Mouse (Mus musculus): Measurements from ENCODE around the gene Tspoap1.
A peak's percentile ranks its signal among the peaks of the same experiment; 100 is the strongest.

Tspoap1 gene

DNA sequence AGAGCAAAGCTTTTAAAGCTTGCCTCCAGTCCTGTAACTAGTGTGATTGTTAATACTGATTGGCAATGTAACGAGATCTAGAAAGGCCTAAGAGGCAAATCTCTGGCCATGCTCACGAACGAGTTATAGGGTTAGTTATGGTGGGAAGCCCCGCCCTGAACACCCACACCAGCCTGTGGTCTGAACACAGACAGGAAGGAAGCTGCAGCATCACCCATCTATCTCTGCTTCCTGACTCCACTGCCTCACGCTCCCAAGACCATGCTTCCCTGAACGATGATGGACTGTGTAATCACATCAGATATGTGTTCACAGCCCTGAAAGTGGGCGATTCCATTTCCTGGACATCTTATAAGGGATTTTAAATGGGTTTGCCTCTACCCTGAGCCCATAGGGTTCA lies 47.9 kb downstream of the Tspoap1 start:
- no peak for DNase-seq (ENCODE audit: low read depth, low spot score)

GRCm38 (mm10) chr11:87811396-87811795 lies 51.1 kb downstream of the Tspoap1 start:
- no peak for DNase-seq (ENCODE audit: low read depth, low spot score)

DNA sequence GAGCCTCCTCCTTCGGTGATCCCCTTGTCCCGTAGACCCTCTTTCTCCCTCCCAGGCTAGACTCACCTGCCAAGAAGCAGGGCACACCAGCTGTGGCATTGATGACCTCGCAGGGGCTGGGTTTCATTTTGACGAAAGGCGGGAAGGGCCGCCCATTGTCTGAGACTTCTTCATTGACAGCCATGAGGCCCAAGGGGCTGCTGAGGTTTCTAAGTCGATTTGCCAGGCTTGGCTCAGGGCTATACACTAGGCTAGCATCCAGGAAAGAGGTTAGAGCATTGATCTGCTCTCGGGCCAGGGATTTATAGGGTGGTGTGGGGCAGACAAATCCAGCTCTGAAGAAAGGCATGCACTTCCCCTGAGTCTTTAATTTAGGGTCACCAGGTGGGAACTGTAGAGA lies 54.5 kb downstream of the Tspoap1 start:
- DNase-seq (ENCODE audit: low read depth, low spot score) = no peak

- DNase-seq (ENCODE audit: low read depth, low spot score) = peak; percentile 38
Observed at GRCm38 (mm10) chr11:87816707-87817442, 56.5 kb downstream of the Tspoap1 start.

DNA sequence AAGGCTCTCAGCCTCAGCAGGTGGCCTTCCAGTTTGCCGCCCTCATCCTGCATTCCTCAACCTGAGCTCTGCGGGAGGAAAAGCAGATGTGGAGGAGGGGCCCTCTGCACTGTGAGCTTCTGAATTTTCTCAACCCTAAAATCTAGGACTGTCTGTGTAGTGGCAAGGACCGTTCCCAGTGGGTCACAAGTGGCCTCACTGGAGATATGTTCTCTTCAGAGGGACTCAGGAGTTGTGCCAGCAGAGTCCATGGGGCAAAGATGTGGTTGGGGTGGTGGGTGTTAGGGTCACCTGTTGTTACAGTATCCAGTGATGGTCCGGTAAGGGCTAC lies 57.1 kb downstream of the Tspoap1 start:
- no peak for DNase-seq (ENCODE audit: low read depth, low spot score)

GRCm38 (mm10) chr11:87821502-87821901 lies 61.2 kb downstream of the Tspoap1 start:
- no peak for DNase-seq (ENCODE audit: low read depth, low spot score)

DNA sequence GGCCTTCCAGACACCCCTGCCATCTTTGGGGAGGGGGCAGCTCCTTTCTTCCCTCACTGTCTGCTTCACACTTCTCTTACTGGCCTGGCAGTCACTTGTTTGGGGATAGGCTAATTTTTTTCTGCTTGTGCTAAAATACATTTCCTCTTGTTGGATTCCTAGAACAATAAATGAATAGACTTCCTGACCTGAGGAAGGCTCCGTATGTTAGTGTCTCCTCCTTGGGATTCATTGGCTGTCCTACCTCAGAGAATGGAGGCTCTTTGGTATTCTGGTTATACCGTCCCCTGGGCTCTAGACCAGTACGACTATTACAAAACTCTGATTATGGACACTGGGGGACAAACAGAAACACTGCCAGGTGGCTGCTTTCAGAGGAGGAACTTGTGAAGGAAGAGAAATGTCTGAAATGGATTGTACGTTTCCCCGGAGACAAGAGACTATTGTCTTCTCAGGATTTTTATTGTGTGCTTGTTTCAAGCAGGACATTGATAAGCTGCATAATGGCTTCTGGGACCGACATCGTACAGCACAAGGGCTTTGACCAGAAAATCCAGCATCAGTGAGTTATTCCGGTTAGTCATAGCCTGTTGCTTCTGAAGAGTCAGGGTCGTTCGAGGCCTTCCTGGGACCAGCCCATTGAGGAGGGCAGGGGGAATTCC lies 68.0 kb downstream of the Tspoap1 start, which contains the start of gene Lpo:
TSS of gene Lpo (minus strand) at position 51 of the 662 bp plus-strand sequence.
- DNase-seq (ENCODE audit: low read depth, low spot score) = no peak

All from embryo, embryonic 11.5 days (tissue).